Mouse (Mus musculus): ENCODE results near the gene Hnrnph3.

DNA sequence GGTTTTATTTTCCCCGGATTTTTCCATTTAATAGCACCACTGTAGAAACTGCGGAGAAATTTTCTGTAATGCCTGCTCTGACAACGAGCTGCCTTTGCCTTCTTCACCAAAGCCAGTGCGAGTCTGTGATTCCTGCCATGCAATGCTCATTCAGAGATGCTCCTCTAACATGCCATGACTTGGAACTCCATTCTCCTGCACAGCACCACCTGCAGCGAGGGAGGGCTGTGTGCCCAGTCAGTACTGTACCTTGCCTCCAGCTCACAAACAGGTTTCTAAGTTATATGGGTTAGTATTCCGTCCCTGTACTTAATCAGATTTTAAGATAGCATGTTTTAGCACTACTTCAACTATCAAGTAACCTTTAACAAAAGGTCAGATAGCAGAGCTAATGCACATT lies 12.5 kb downstream of the Hnrnph3 start:
- no peak for TF ChIP-seq CTCF (IDR thresholded peaks at IDR 0.05; ENCODE audit: low read depth, low read length)
- no peak for TF ChIP-seq POLR2AphosphoS5 (IDR thresholded peaks at IDR 0.05; ENCODE audit: insufficient replicate concordance, low read depth, low read length)

Data from G1E (cell line).